Mouse (Mus musculus): ENCODE measurements around the gene Znhit6.

The Znhit6 gene

GRCm38 (mm10) chr3:145575743-145576481 is at the start of gene Znhit6:
Znhit6 (plus strand) TSS chr3:145576205.
- peak; percentile 85 to 90 for DNase-seq (ENCODE audit: low spot score in 2 of 2)

- DNase-seq (ENCODE audit: low spot score in 2 of 2) = no peak
Measured at GRCm38 (mm10) chr3:145537870-145538269, 38.1 kb upstream of the Znhit6 start.

- no peak for DNase-seq (ENCODE audit: low spot score in 2 of 2)
Measured at GRCm38 (mm10) chr3:145548441-145549415, 27.3 kb upstream of the Znhit6 start.

GRCm38 (mm10) chr3:145550216-145550615 is 25.8 kb upstream of the Znhit6 start:
- DNase-seq (ENCODE audit: low spot score in 2 of 2) = no peak

GRCm38 (mm10) chr3:145554388-145554787 is 21.6 kb upstream of the Znhit6 start:
- DNase-seq (ENCODE audit: low spot score in 2 of 2) = no peak

- DNase-seq (ENCODE audit: low spot score in 2 of 2) = no peak
Measured at GRCm38 (mm10) chr3:145556206-145556605, 19.8 kb upstream of the Znhit6 start.

GRCm38 (mm10) chr3:145559675-145560074 is 16.3 kb upstream of the Znhit6 start:
- DNase-seq (ENCODE audit: low spot score in 2 of 2) = no peak

GRCm38 (mm10) chr3:145560117-145560516 is 15.9 kb upstream of the Znhit6 start:
- DNase-seq (ENCODE audit: low spot score in 2 of 2) = no peak

- DNase-seq (ENCODE audit: low spot score in 2 of 2) = no peak
Measured at GRCm38 (mm10) chr3:145574468-145574867, 1.5 kb upstream of the Znhit6 start.

- DNase-seq (ENCODE audit: low spot score in 2 of 2) = no peak
Measured at GRCm38 (mm10) chr3:145575340-145575739, 665 bp upstream of the Znhit6 start.

- no peak for DNase-seq (ENCODE audit: low spot score in 2 of 2)
Measured at GRCm38 (mm10) chr3:145576482-145576822, 447 bp downstream of the Znhit6 start.

GRCm38 (mm10) chr3:145576876-145577275 is 871 bp downstream of the Znhit6 start:
- DNase-seq (ENCODE audit: low spot score in 2 of 2) = no peak

GRCm38 (mm10) chr3:145583043-145583442 is 7.0 kb downstream of the Znhit6 start:
- DNase-seq (ENCODE audit: low spot score in 2 of 2) = no peak

GRCm38 (mm10) chr3:145583522-145584200 is 7.7 kb downstream of the Znhit6 start:
- DNase-seq (ENCODE audit: low spot score in 2 of 2) = no peak

GRCm38 (mm10) chr3:145590562-145590961 is 14.6 kb downstream of the Znhit6 start:
- DNase-seq (ENCODE audit: low spot score in 2 of 2) = no peak

GRCm38 (mm10) chr3:145591841-145592542 is 16.0 kb downstream of the Znhit6 start:
- DNase-seq (ENCODE audit: low spot score in 2 of 2) = no peak

- DNase-seq (ENCODE audit: low spot score in 2 of 2) = no peak
Measured at GRCm38 (mm10) chr3:145595354-145595753, 19.3 kb downstream of the Znhit6 start.

GRCm38 (mm10) chr3:145599059-145599458 is 23.1 kb downstream of the Znhit6 start:
- no peak for DNase-seq (ENCODE audit: low spot score in 2 of 2)

- DNase-seq (ENCODE audit: low spot score in 2 of 2) = no peak
Measured at GRCm38 (mm10) chr3:145600801-145601200, 24.8 kb downstream of the Znhit6 start.

- DNase-seq (ENCODE audit: low spot score in 2 of 2) = no peak
Measured at GRCm38 (mm10) chr3:145601345-145601744, 25.3 kb downstream of the Znhit6 start.

- no peak for DNase-seq (ENCODE audit: low spot score in 2 of 2)
Measured at GRCm38 (mm10) chr3:145602410-145603206, 26.6 kb downstream of the Znhit6 start.
